Mouse (Mus musculus) cortical plate, adult 2 months (tissue): Measurements from ENCODE around the gene Jak3. TPM values are rescaled to one million over a fixed set of nuclear protein-coding genes. Genes with fewer than 3 reads are reported as not detected.

Experiments
- H3K27ac ChIP-seq: fragments of 200-500 bp; 2 replicates; pipeline ENCODE4 v1.5.1; 2012; ENCODE audit warnings: low read length, control low read depth, inconsistent platforms; ENCODE audit not compliant: insufficient read depth
- H3K4me1 ChIP-seq: fragments of 200-500 bp; 2 replicates; pipeline ENCODE4 v1.6.1; 2011; ENCODE audit warnings: low read length; ENCODE audit not compliant: control insufficient read depth, insufficient read depth
- H3K4me3 ChIP-seq: fragments of 200-500 bp; 2 replicates; pipeline ENCODE4 v1.5.1; 2011; ENCODE audit warnings: mild to moderate bottlenecking, low read length, control low read depth; ENCODE audit not compliant: insufficient read depth
- CTCF ChIP-seq: fragments of 200-500 bp; IDR thresholded peaks from 2 replicates; pipeline ENCODE4 v1.5.1; 2011; ENCODE audit warnings: mild to moderate bottlenecking, control low read depth, low read length; ENCODE audit not compliant: insufficient read depth; ENCODE audit errors: extremely low read depth
- POLR2A ChIP-seq: fragments of 200-500 bp; IDR thresholded peaks from 2 replicates; pipeline ENCODE4 v1.6.1; 2011; ENCODE audit warnings: mild to moderate bottlenecking, low read length, control low read depth; ENCODE audit not compliant: insufficient read depth; ENCODE audit errors: extremely low read depth
- polyA plus RNA-seq: library from polyadenylated mRNA; depleted of rRNA; stranded (reverse); fragments of >200 nt; gene quantifications from 2 replicates; pipeline ENCODE4 v1.2.3, GENCODE M21; 2012

Gene Jak3
- polyA plus RNA-seq, 1 experiment: 6.0 TPM

DNA sequence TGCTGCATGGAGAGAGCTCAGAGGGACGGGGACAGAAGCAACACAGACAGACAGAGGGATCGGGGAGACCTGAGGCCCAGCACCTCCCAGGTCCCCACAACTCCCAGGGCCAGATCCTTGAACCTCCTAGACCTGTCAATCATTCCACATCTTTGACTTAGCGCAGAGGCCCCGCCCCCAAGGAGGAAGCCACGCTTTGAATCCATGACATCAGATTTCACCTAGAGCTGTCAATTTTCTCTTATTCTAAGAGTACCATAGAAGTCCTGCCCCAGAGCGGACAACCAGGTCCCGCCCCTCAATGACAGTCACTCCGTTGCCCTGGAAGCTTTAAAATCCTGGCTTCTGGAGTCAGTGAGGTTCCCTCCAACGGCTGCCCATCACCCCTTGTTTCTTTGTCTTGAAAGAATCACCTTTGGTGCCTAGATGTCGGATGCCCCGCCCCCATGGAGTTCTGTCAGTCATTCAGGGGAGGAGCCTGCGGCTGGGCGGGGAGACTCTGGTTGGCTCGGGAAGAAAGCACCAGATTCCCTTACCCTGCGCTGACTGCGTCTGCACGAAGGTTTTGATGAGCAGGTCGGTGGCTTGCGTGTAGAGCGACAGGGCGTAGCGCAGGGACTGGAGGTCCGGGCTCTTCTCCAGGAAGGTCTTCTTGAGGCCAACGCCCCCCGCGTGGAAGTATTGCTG, 42.0 kb upstream of the Jak3 start:
- TF ChIP-seq CTCF: no peak
- TF ChIP-seq POLR2A: no peak
- no peak overlapping the region for H3K27ac ChIP-seq
- no peak overlapping the region for H3K4me3 ChIP-seq
- no peaks in the 10 kb centered on the region for H3K4me1 ChIP-seq

DNA sequence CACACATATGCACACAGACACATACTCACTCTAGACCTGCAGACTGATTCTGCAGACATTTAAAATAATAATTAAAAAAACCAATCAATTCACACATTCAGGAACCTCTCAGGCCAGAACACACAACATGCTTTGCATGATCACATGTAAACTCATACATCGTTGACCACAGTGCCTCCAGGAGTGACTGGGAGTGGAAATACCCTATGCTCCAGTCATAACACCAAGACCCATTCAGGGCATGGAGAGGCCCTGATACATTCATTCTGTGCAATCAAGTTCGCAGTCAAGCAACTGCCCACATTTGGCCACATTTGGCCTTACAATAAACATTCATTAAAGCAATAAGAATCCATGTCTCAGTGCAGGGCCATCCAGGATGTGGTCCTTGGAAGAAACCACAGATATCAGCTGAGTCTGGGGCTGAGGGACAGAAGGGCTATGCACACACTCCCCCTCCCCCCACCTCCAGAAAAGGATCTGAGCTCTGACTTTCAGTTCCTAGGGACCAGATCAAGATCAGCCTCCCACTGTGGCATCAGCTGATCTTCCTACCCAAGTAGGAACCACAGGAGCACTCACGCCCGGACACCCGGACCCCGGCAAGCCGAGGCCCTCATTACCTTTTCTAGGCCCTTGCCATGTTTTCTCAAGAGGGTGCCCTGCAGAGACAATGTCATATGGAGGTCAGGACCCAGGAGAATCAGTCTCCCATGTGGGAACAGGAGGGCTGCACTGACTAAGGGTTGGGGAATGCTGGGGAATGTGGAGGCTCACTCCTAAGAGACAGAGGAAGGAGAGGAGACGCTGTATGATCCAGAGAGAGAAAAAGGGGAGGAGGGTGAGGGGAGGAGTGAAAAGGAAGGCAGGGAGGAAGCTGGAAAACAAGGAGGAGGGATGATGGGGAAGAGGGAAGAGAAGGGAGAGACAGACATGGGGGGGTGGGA, 38.7 kb upstream of the Jak3 start:
- Histone ChIP-seq H3K4me1 (no peaks in the 10 kb centered on the region), H3K4me3 (no peak overlapping the region), H3K27ac (no peak overlapping the region)
- TF ChIP-seq CTCF (no peak), POLR2A (no peak)

DNA sequence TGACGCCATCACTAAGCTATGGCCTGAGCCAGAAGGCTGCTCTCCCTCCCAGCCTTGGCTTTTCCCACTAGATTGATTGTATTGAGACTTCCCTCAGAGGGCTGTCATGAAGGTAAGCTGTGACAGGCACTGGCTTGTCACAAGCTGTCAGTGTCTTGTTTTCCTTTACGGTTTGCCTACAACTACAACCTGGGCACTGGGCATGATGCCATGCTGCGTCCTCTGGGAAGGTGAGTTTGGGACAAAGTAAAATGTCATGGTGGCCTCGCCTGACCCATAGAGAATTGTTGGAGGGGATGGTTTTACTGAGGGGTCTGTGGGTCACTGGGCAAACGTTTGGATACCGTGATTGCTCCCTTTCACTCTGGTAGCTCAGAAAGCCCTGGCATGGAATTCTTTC, 37.8 kb upstream of the Jak3 start:
- H3K4me1 ChIP-seq: no peaks in the 10 kb centered on the region
- H3K4me3 ChIP-seq: no peak overlapping the region
- TF ChIP-seq CTCF (no peak), POLR2A (no peak)
- no peak overlapping the region for H3K27ac ChIP-seq

DNA sequence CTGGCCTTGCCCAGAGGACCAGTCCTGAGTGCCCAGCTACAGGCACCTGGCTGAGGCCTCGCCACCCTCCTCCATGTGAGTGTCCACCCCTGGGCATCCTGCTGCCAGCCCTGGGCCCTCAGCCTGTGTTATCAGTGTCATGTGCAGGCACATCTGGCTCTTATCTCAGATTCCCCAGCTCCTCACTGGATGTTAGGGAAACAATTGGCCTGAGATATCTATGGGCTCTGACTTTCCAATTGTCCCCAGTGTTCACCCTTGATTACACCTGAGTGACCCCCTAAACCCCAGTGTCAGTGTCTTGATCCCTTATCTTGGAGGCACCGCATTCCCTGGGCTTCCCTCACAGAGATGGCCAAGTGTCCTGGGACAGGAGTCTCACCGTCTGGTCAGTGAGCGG, 36.8 kb upstream of the Jak3 start:
- Histone ChIP-seq H3K4me1 (no peaks in the 10 kb centered on the region), H3K4me3 (no peak overlapping the region), H3K27ac (no peak overlapping the region)
- TF ChIP-seq CTCF: no peak
- TF ChIP-seq POLR2A: no peak

DNA sequence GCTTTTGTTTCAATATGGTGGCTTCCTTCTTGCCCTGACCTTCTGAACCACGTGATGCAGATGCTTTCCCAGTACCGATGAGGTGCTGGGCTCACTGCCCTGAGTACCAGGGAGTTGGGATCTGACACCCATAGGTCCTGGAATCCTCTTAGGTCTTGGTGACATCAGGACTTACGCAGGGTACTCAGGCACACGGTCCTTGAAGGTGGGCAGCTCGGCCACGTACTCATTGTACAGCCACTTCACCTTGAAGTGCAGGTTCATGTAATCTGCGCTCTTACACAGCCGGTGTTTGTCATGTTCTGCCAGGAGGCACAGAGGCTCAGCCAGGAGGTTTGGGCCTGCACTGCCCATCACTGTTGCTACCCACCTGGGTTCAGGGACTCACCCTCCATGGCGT, 30.6 kb upstream of the Jak3 start:
- TF ChIP-seq CTCF (no peak), POLR2A (no peak)
- no peak overlapping the region for H3K4me3 ChIP-seq
- H3K27ac ChIP-seq: no peak overlapping the region
- no peaks in the 10 kb centered on the region for H3K4me1 ChIP-seq

DNA sequence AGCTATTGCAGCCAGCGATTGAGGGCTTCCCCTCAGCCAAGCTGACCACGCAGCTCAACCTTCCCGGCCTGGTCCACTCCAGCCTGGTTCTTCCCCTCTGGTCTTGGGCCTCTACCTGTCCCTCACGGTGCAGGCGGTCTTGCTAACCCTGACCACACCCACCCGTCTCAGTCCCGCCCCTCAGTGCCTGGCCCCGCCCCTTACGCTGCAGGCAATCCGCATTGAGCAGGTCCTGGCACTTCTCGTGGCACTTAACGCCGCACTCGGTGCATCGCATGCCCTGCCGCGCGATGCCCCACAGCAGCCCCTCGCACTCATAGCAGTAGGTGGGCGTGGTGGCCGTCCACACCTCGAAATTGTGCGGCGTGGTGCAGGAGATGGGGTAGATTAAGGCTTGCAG, 21.5 kb upstream of the Jak3 start:
- no peak for TF ChIP-seq CTCF
- TF ChIP-seq POLR2A: no peak
- H3K4me3 ChIP-seq: no peak overlapping the region
- no peaks in the 10 kb centered on the region for H3K4me1 ChIP-seq
- no peak overlapping the region for H3K27ac ChIP-seq

DNA sequence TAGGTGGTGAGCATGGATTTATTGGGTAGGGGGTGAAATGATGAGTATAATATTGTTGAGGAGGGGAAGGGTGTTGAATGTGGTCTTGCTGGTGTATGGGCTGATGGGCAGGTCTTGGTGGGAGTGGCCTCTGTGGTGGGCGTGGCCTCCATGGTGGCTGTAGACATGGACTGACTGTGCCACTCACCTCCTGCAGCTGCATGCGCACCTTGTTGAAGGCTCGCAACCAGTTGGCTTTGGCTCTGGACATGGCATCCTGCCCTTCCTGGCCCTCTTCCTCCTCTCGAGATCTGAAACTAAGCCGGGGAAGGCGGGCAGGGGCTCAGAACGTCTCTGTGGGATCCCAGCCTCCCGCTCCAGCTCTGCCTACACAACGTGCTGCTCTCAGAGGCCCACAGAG, 18.3 kb upstream of the Jak3 start:
- Histone ChIP-seq H3K27ac (no peak overlapping the region), H3K4me1 (no peaks in the 10 kb centered on the region), H3K4me3 (no peak overlapping the region)
- TF ChIP-seq CTCF (no peak), POLR2A (no peak)

DNA sequence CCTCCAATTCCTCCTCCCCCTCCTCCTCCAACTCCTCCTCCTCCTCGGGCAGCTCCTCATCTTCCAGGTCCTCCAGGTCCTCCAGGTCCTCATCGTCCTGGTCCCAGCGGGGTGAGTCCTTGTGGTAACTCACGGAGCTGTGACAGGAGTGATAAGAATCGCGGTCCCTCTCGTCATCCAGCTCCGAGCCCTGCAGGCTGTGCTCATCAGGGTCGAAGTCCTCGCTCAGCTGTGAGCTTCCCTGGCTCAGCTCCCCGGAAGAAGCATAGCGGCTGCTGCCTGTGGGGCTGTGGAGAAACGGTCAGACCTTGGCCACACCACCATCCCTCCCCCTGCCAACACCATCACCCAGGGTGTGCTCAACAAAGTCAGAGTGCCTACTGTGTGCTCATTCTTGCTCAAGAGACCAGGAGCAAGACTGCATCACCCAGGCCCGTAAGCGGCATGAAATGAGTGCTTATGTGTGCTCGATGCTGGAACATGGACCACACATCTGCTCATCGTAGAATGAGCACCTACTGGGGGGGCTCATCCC, 17.5 kb upstream of the Jak3 start:
- H3K4me1 ChIP-seq: no peaks in the 10 kb centered on the region
- TF ChIP-seq POLR2A (no peak), CTCF (no peak)
- no peak overlapping the region for H3K4me3 ChIP-seq
- no peak overlapping the region for H3K27ac ChIP-seq

DNA sequence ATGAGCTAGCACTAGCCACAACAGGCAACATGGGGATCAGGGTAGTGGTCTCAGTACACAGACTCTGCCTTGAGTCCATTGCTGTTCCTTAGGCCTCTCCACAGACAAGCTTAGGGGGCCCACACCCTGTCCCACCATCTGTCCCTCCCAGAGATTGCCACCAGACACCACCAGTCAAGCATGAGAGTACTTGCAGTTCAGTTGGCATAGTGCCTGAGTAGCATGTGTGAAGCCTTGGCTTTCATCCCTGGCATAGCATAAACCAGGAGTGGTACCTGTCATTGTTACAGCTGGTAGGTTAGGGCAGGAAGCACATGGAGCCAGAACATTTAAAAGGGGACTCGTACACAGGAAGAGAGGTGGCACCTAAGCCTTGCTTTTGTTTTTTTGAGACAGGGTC, 16.3 kb upstream of the Jak3 start:
- Histone ChIP-seq H3K4me1 (no peaks in the 10 kb centered on the region), H3K4me3 (no peak overlapping the region), H3K27ac (no peak overlapping the region)
- TF ChIP-seq CTCF: no peak
- no peak for TF ChIP-seq POLR2A
